Mouse (Mus musculus): ENCODE measurements around the gene C2cd4c. TPM values are rescaled to one million over a fixed set of nuclear protein-coding genes. Genes with fewer than 3 reads are reported as not detected.

The C2cd4c gene
- polyA plus RNA-seq, 1 experiment from 2014 or later = 0.95 TPM

DNA sequence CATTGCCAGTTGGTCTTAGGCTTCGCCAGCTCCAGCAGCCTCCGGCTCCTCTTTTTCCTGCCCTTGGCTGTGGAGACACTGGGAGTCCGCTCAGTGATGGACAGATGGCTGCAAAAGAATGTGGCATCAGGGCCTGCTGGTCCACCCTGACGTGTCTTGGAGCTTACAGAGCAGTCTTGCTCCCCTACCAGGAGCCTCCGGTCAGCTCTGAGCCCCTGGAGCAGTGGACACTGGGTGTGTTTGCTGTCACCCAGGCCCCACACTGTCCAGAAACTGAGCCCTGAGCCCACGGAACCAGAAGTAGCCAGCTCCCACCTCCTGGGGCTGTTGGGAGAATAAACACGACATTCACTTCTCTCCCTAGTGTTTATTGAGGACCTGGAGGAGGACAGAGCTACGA lies 27.6 kb downstream of the C2cd4c start:
- Histone ChIP-seq H3K27ac (ENCODE audit: low read length) (no peak overlapping the region), H3K4me2 (ENCODE audit: low read length) (no peak overlapping the region), H3K36me3 (ENCODE audit: control insufficient read depth, insufficient read depth, low read length) (no peaks in the 10 kb centered on the region), H3K9ac (ENCODE audit: low read depth, low read length) (no peak overlapping the region), H3K4me3 (ENCODE audit: low read depth, low read length) (no peak overlapping the region), H3K9me3 (replicated peaks; ENCODE audit: control insufficient read depth, low read length, poor library complexity, severe bottlenecking) (no peaks in the 10 kb centered on the region), H3K27me3 (ENCODE audit: control insufficient read depth, insufficient read depth, low read depth, low read length) (no peaks in the 10 kb centered on the region), H3K4me1 (ENCODE audit: control insufficient read depth, insufficient read depth, low read length) (no peaks in the 10 kb centered on the region)
- ATAC-seq = no peak
- WGBS = 79% methylated on average over 8 of the region's 8 CpGs

DNA sequence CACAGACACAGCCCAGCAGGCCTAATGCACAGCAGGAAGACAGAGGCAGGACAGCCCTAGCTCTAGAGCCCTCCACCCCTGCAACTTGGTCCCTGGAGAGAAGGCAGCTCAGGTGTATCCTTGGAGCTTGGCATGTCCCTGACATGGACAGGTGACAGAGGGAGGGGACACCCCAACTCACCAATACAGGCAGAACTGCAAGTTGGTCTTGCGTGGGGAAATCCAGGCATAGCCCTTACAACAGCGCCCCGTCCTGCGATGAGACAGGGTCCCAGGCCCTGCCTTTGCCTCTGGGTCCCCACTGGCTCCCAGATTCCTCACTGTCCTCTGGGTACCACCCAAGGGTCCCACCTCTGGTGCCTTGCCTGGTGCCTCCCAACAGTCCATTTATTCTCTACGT lies 28.1 kb downstream of the C2cd4c start:
- Histone ChIP-seq H3K27me3 (ENCODE audit: control insufficient read depth, insufficient read depth, low read depth, low read length) (no peaks in the 10 kb centered on the region), H3K27ac (ENCODE audit: low read length) (no peak overlapping the region), H3K4me1 (ENCODE audit: control insufficient read depth, insufficient read depth, low read length) (no peaks in the 10 kb centered on the region), H3K4me3 (ENCODE audit: low read depth, low read length) (no peak overlapping the region), H3K36me3 (ENCODE audit: control insufficient read depth, insufficient read depth, low read length) (no peaks in the 10 kb centered on the region), H3K9me3 (replicated peaks; ENCODE audit: control insufficient read depth, low read length, poor library complexity, severe bottlenecking) (no peaks in the 10 kb centered on the region), H3K9ac (ENCODE audit: low read depth, low read length) (no peak overlapping the region), H3K4me2 (ENCODE audit: low read length) (no peak overlapping the region)
- 87% methylated on average over 5 of the region's 5 CpGs for WGBS
- ATAC-seq = no peak

DNA sequence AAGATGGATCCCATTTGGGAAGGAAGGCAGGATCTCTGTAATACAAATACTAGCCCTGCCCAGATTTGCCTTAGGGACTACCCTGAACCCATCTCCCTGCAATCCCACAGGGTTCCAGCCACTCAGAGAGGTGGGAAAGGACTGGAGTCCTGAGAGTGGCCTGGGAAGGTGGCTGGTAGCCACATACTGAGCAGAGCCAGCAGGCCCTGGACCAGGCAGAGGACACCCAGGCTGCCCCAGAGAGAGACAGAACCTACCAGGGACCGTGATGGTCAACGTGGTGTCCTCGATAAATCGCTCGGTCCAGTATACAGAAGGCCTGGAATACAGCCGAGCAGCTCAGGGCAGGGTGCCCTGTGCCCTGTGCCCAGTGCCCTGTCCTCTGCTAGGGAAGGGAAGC lies 28.7 kb downstream of the C2cd4c start:
- 91% methylated on average over 6 of the region's 6 CpGs for WGBS
- H3K36me3 ChIP-seq (ENCODE audit: control insufficient read depth, insufficient read depth, low read length) = no peaks in the 10 kb centered on the region
- H3K27me3 ChIP-seq (ENCODE audit: control insufficient read depth, insufficient read depth, low read depth, low read length) = no peaks in the 10 kb centered on the region
- H3K9ac ChIP-seq (ENCODE audit: low read depth, low read length) = no peak overlapping the region
- no peak overlapping the region for H3K4me2 ChIP-seq (ENCODE audit: low read length)
- ATAC-seq = no peak
- H3K27ac ChIP-seq (ENCODE audit: low read length) = no peak overlapping the region
- no peaks in the 10 kb centered on the region for H3K9me3 ChIP-seq (replicated peaks; ENCODE audit: control insufficient read depth, low read length, poor library complexity, severe bottlenecking)
- H3K4me1 ChIP-seq (ENCODE audit: control insufficient read depth, insufficient read depth, low read length) = no peaks in the 10 kb centered on the region
- no peak overlapping the region for H3K4me3 ChIP-seq (ENCODE audit: low read depth, low read length)

DNA sequence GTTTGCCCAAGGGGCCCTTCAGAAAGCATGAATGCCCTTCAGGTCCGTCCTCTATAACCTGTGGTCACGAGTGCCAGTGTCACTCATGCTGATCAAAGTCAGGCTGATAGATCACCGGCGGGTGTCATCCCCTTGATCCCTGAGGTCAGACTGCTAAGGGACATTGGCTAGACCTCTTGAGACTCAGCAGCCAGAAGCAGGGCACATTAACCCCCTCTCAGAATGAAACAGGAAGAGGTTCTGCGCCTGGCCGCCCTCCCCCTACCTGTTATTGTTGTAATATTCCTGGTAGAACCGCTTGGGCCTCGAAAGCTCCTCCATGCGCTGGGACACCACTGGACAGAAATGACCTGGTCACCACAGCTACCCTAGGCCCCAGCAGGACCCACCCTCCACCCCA lies 29.4 kb downstream of the C2cd4c start:
- WGBS = 85% methylated on average over 9 of the region's 9 CpGs
- Histone ChIP-seq H3K4me3 (ENCODE audit: low read depth, low read length) (no peak overlapping the region), H3K9me3 (replicated peaks; ENCODE audit: control insufficient read depth, low read length, poor library complexity, severe bottlenecking) (no peaks in the 10 kb centered on the region), H3K27ac (ENCODE audit: low read length) (no peak overlapping the region), H3K4me1 (ENCODE audit: control insufficient read depth, insufficient read depth, low read length) (no peaks in the 10 kb centered on the region), H3K4me2 (ENCODE audit: low read length) (no peak overlapping the region), H3K27me3 (ENCODE audit: control insufficient read depth, insufficient read depth, low read depth, low read length) (no peaks in the 10 kb centered on the region), H3K36me3 (ENCODE audit: control insufficient read depth, insufficient read depth, low read length) (no peaks in the 10 kb centered on the region), H3K9ac (ENCODE audit: low read depth, low read length) (no peak overlapping the region)
- ATAC-seq = no peak

DNA sequence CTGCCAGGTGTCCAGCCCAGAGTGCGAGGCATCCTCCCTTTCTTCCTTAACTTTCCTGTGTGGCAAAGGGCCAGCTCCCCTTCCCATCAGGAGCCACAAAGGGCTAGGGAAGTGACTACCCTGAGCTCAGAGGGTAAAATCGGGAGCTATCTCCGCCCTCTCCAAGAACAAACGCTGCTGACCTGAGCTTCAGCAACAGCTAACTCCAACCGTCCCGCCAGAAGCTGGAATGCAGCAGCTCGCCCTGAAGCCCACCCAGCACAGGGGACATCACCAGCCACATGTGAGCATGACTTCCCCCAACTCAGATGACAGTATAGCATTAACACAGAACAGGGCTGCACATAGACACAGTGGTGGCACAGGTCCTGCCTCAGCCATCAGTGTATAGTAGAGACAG lies 29.8 kb downstream of the C2cd4c start:
- Histone ChIP-seq H3K9me3 (replicated peaks; ENCODE audit: control insufficient read depth, low read length, poor library complexity, severe bottlenecking) (no peaks in the 10 kb centered on the region), H3K4me3 (ENCODE audit: low read depth, low read length) (no peak overlapping the region), H3K9ac (ENCODE audit: low read depth, low read length) (no peak overlapping the region), H3K36me3 (ENCODE audit: control insufficient read depth, insufficient read depth, low read length) (no peaks in the 10 kb centered on the region), H3K4me1 (ENCODE audit: control insufficient read depth, insufficient read depth, low read length) (no peaks in the 10 kb centered on the region), H3K27me3 (ENCODE audit: control insufficient read depth, insufficient read depth, low read depth, low read length) (no peaks in the 10 kb centered on the region), H3K27ac (ENCODE audit: low read length) (no peak overlapping the region), H3K4me2 (ENCODE audit: low read length) (no peak overlapping the region)
- no peak for ATAC-seq
- WGBS = 80% methylated on average over 7 of the region's 7 CpGs

DNA sequence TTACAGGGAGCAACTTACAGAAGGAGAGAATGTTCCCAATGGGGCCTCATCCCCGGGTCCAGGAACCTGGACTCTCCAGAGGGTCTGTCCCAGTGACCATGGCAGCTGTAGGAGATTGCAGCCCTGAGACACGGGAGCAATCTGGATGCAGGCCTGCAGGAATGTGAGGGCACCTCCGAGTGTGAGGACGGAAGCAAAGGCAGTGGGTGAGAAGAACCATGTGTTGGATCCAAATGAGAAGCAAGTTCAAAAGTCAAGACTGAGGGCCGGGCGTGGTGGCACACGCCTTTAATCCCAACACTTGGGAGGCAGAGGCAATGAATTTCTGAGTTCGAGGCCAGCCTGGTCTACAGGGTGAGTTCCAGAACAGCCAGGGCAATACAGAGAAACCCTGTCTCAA lies 32.3 kb downstream of the C2cd4c start:
- no peak for ATAC-seq
- H3K9me3 ChIP-seq (replicated peaks; ENCODE audit: control insufficient read depth, low read length, poor library complexity, severe bottlenecking) = no peaks in the 10 kb centered on the region
- H3K27ac ChIP-seq (ENCODE audit: low read length) = no peak overlapping the region
- 92% methylated on average over 8 of the region's 8 CpGs for WGBS
- H3K4me1 ChIP-seq (ENCODE audit: control insufficient read depth, insufficient read depth, low read length) = no peaks in the 10 kb centered on the region
- H3K4me2 ChIP-seq (ENCODE audit: low read length) = no peak overlapping the region
- no peaks in the 10 kb centered on the region for H3K27me3 ChIP-seq (ENCODE audit: control insufficient read depth, insufficient read depth, low read depth, low read length)
- H3K4me3 ChIP-seq (ENCODE audit: low read depth, low read length) = no peak overlapping the region
- H3K36me3 ChIP-seq (ENCODE audit: control insufficient read depth, insufficient read depth, low read length) = no peaks in the 10 kb centered on the region
- H3K9ac ChIP-seq (ENCODE audit: low read depth, low read length) = no peak overlapping the region

DNA sequence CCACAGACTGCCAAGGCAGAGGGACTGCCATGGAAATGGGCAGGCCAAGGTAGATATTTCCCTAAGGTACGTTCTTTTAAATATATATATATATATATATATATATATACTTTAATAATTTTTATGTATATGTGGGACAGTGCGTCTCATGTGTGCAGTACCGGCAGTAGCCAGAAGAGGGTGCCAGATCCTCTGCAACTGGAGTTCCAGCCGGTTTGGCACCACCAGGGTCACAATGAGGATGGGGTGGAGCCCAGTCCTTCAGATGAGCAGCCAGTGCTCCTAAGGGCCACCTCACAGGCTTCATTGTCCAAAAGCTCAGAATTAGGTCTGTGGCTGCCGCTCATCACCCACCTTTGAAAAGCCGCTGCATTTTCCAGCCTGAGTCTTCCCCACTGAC lies 33.0 kb downstream of the C2cd4c start:
- no peak overlapping the region for H3K4me3 ChIP-seq (ENCODE audit: low read depth, low read length)
- ATAC-seq = no peak
- H3K27ac ChIP-seq (ENCODE audit: low read length) = no peak overlapping the region
- H3K9me3 ChIP-seq (replicated peaks; ENCODE audit: control insufficient read depth, low read length, poor library complexity, severe bottlenecking) = no peaks in the 10 kb centered on the region
- no peak overlapping the region for H3K9ac ChIP-seq (ENCODE audit: low read depth, low read length)
- no peaks in the 10 kb centered on the region for H3K36me3 ChIP-seq (ENCODE audit: control insufficient read depth, insufficient read depth, low read length)
- WGBS = 41% methylated on average over 6 of the region's 6 CpGs
- H3K4me1 ChIP-seq (ENCODE audit: control insufficient read depth, insufficient read depth, low read length) = no peaks in the 10 kb centered on the region
- no peaks in the 10 kb centered on the region for H3K27me3 ChIP-seq (ENCODE audit: control insufficient read depth, insufficient read depth, low read depth, low read length)
- no peak overlapping the region for H3K4me2 ChIP-seq (ENCODE audit: low read length)

DNA sequence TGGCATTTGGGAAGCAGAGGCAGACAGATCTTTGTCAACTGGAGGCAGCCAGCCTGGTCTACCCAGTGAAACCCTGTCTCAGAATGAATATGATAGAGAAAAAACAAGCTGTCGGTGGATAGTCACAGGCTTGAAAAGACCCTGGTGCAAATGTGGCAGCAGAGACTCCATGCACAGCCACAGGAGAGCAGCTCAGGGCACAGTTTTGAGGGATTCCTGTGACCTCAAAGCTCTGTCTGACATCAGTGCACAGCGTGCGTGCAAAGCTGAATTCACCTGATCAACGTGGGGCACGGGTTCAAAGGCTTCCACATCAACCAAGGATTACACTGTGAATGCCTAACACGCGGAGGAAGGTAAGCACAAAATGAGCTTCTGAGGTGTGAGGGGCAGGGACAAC lies 33.5 kb downstream of the C2cd4c start:
- Histone ChIP-seq H3K36me3 (ENCODE audit: control insufficient read depth, insufficient read depth, low read length) (no peaks in the 10 kb centered on the region), H3K9me3 (replicated peaks; ENCODE audit: control insufficient read depth, low read length, poor library complexity, severe bottlenecking) (no peaks in the 10 kb centered on the region), H3K4me1 (ENCODE audit: control insufficient read depth, insufficient read depth, low read length) (no peaks in the 10 kb centered on the region), H3K4me2 (ENCODE audit: low read length) (no peak overlapping the region), H3K4me3 (ENCODE audit: low read depth, low read length) (no peak overlapping the region), H3K27ac (ENCODE audit: low read length) (no peak overlapping the region), H3K9ac (ENCODE audit: low read depth, low read length) (no peak overlapping the region), H3K27me3 (ENCODE audit: control insufficient read depth, insufficient read depth, low read depth, low read length) (no peaks in the 10 kb centered on the region)
- WGBS = 58% methylated on average over 7 of the region's 7 CpGs
- no peak for ATAC-seq

DNA sequence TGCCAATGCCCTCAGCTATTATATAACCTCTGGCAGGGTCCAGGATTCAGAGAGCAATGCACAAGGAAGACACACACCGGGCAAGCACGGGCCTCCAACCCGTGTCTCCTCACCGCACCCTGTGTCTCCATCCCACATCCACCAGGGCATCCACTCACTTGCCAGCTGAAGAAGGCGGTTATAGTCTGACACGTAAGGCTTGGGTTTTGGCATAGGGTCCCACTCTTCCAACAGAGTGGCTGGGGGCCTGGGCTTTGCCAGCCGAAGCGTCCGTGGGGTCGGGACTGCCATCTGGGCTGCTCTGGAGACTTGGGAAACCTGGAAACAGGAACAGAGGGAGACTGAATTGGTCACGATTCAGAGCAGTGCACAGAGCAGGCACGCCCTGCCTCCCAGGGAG lies 34.0 kb downstream of the C2cd4c start:
- Histone ChIP-seq H3K4me3 (ENCODE audit: low read depth, low read length) (no peak overlapping the region), H3K36me3 (ENCODE audit: control insufficient read depth, insufficient read depth, low read length) (no peaks in the 10 kb centered on the region), H3K27me3 (ENCODE audit: control insufficient read depth, insufficient read depth, low read depth, low read length) (no peaks in the 10 kb centered on the region), H3K9ac (ENCODE audit: low read depth, low read length) (no peak overlapping the region), H3K4me1 (ENCODE audit: control insufficient read depth, insufficient read depth, low read length) (no peaks in the 10 kb centered on the region), H3K27ac (ENCODE audit: low read length) (no peak overlapping the region), H3K9me3 (replicated peaks; ENCODE audit: control insufficient read depth, low read length, poor library complexity, severe bottlenecking) (no peaks in the 10 kb centered on the region), H3K4me2 (ENCODE audit: low read length) (no peak overlapping the region)
- no peak for ATAC-seq
- 73% methylated on average over 12 of the region's 12 CpGs for WGBS

DNA sequence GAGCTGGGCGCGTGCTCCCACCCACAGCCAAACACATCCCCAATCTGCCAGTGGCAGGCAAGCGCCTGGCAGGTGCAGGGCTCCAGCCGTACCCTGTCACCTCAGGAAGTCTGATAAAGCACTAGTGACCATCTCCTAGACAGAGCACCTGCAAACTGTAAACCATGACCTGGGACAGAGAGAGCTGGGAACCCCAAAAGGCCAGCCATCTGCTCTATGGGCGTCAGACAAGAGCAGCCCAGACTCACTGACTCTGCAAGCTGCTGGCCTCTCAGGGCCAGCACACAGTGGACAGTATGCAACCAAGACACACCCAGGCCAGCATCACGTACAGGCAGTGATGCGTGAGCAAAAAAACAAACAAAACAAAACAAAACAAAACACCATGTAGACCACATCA lies 34.9 kb downstream of the C2cd4c start:
- Histone ChIP-seq H3K4me3 (ENCODE audit: low read depth, low read length) (no peak overlapping the region), H3K9me3 (replicated peaks; ENCODE audit: control insufficient read depth, low read length, poor library complexity, severe bottlenecking) (no peaks in the 10 kb centered on the region), H3K4me2 (ENCODE audit: low read length) (no peak overlapping the region), H3K27ac (ENCODE audit: low read length) (no peak overlapping the region), H3K27me3 (ENCODE audit: control insufficient read depth, insufficient read depth, low read depth, low read length) (no peaks in the 10 kb centered on the region), H3K36me3 (ENCODE audit: control insufficient read depth, insufficient read depth, low read length) (no peaks in the 10 kb centered on the region), H3K9ac (ENCODE audit: low read depth, low read length) (no peak overlapping the region), H3K4me1 (ENCODE audit: control insufficient read depth, insufficient read depth, low read length) (no peaks in the 10 kb centered on the region)
- no peak for ATAC-seq
- 79% methylated on average over 7 of the region's 7 CpGs for WGBS
